Mouse (Mus musculus) limb, embryonic 15.5 days (tissue): ENCODE results near the gene Myo1b. TPM values are rescaled to one million over a fixed set of nuclear protein-coding genes. Genes with fewer than 3 reads are reported as not detected.

ENCODE experiments used
- ATAC-seq: fragments of 200-750 bp; cut with Nextera tagmentation; 2 replicates; pipeline ENCODE4 v1.8.0; 2017; ENCODE audit warnings: low read depth, moderate TSS enrichment; ENCODE audit not compliant: insufficient number of reproducible peaks, low FRiP score, low TSS enrichment
- H3K27ac ChIP-seq: fragments of 300-500 bp; sonication (generic); 2 replicates; pipeline ENCODE4 v1.5.1; 2015; ENCODE audit warnings: moderate library complexity, mild to moderate bottlenecking, inconsistent platforms
- H3K27me3 ChIP-seq: fragments of 300-500 bp; sonication (generic); 2 replicates; pipeline ENCODE4 v1.6.1; 2015; ENCODE audit warnings: inconsistent platforms
- H3K36me3 ChIP-seq: fragments of 300-500 bp; sonication (generic); 2 replicates; pipeline ENCODE4 v1.6.1; 2015; ENCODE audit warnings: inconsistent platforms
- H3K4me1 ChIP-seq: fragments of 300-500 bp; sonication (generic); 2 replicates; pipeline ENCODE4 v1.6.1; 2015; ENCODE audit warnings: inconsistent platforms
- H3K4me2 ChIP-seq: fragments of 300-500 bp; sonication (generic); 2 replicates; pipeline ENCODE4 v1.6.1; 2015; ENCODE audit warnings: mild to moderate bottlenecking, inconsistent platforms
- H3K4me3 ChIP-seq: fragments of 300-500 bp; sonication (generic); 2 replicates; pipeline ENCODE4 v1.5.1; 2015; ENCODE audit warnings: mild to moderate bottlenecking, inconsistent platforms
- H3K9ac ChIP-seq: fragments of 300-500 bp; sonication (generic); 2 replicates; pipeline ENCODE4 v1.6.1; 2015; ENCODE audit warnings: inconsistent platforms
- H3K9me3 ChIP-seq: fragments of 300-500 bp; sonication (generic); 2 replicates; pipeline ENCODE4 v1.6.1; 2016; ENCODE audit warnings: inconsistent platforms
- WGBS: fragments of 180-500 bp; shearing (Covaris S2); methylation state at CpG from one replicate; pipeline ENCODE4 v1.1.7; 2015; 5-methylcytosine and 5-hydroxymethylcytosine counted together
- polyA plus RNA-seq: library from polyadenylated mRNA; unstranded; fragments of >200 nt; fragmentation: Nextera tagmentation; extraction: Ambion mirVana; gene quantifications from 2 replicates; pipeline ENCODE4 v1.2.1, GENCODE M21; 2015

The Myo1b gene
- polyA plus RNA-seq, 1 experiment from 2014 or later: 88.9 TPM

DNA sequence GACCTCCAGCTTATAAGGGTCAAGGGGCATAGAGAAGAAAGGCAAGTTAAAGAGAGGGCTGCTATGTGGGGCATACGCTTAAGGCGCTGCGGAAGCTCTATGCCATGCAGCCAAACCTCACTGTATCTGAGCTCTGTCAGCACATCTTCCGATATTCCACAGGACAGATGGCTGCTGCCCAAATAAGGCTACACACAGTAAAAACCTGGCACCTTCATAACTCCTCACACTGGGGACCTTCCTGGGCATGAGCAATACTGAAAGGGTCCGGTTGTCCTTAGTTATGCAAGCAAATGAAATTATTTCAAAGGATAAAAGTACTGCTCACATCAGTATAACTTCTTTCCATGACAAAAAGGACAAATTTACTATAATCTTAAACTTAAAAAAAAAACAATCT is 150.7 kb downstream of the Myo1b start:
- no peaks in the 10 kb centered on the region for H3K27me3 ChIP-seq

DNA sequence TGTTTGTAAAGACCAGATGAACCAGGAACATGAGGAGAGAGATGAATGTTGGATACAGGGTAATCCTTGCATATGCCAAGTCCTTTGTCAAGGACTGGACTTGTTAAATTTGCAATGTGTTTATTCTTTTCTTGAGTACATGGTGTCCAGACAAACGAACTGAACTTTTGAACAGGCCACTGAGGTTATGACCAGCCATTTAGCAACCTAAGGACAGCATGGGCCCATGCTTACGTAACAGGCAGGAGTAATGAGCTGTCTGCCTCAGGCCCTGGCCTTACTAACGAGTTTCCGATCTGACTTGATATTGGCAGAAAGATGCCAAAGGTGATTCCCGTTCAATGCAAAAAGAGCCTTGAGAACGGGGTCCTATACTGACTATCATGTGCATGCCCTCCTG is 156.2 kb downstream of the Myo1b start:
- H3K27me3 ChIP-seq: no peaks in the 10 kb centered on the region
- H3K9me3 ChIP-seq: no peaks in the 10 kb centered on the region
- H3K4me3 ChIP-seq: no peak overlapping the region
- H3K36me3 ChIP-seq: peaks cover 59% of the 10 kb centered on the region
- H3K27ac ChIP-seq: no peak overlapping the region
- H3K9ac ChIP-seq: no peak overlapping the region
- 59% methylated on average over 6 of the region's 6 CpGs for WGBS
- H3K4me2 ChIP-seq: no peak overlapping the region
- no peaks in the 10 kb centered on the region for H3K4me1 ChIP-seq
- ATAC-seq: no peak

More for the DNA sequence above, 150.7 kb downstream of the Myo1b start:
- WGBS: 88% methylated on average over 5 of the region's 5 CpGs
- ATAC-seq: no peak
- Histone ChIP-seq H3K36me3 (peaks cover 37% of the 10 kb centered on the region), H3K9me3 (no peaks in the 10 kb centered on the region), H3K4me2 (no peak overlapping the region), H3K27ac (no peak overlapping the region), H3K9ac (no peak overlapping the region), H3K4me3 (no peak overlapping the region), H3K4me1 (no peaks in the 10 kb centered on the region)

DNA sequence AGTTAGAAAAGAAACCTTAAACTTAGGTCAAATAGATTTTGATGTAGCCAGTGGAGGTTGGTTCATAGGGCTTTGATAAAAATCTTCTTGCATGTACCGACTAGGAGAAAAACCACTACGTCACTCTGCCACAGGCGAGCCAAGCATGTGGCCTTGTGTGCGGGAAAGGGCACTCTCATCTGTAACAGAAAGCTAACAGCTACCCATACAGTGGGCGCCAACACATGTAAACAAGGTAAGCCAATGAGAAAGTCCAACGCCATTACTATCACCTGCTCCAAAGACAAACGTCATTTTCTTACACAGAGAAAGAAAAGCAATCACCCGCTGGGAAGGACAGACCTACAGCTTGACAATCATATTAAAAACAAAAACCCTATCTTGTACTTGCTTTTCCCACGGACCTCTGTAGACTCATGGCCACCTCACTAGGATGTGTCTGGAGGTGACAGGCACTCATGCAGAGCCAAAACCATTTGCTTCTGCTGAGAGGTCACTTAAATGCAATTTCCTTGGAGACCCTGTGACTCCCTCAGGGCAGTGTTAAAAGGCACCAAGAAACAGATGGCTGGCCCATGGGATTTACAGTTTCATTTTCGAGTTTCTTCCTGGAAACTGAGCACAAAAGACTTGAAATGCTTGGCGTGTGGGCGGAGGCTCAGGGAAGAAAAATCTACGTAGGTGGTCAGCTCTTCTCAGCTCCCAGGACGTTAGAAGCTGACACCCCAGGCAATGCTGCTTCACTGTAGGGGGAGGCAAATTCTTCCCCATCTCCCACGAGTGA is 157.4 kb downstream of the Myo1b start:
- H3K4me1 ChIP-seq: no peaks in the 10 kb centered on the region
- no peak overlapping the region for H3K4me3 ChIP-seq
- no peak overlapping the region for H3K27ac ChIP-seq
- no peak overlapping the region for H3K9ac ChIP-seq
- peaks cover 68% of the 10 kb centered on the region for H3K36me3 ChIP-seq
- ATAC-seq: no peak
- H3K27me3 ChIP-seq: no peaks in the 10 kb centered on the region
- H3K9me3 ChIP-seq: no peaks in the 10 kb centered on the region
- 60% methylated on average over 15 of the region's 15 CpGs for WGBS
- H3K4me2 ChIP-seq: no peak overlapping the region

DNA sequence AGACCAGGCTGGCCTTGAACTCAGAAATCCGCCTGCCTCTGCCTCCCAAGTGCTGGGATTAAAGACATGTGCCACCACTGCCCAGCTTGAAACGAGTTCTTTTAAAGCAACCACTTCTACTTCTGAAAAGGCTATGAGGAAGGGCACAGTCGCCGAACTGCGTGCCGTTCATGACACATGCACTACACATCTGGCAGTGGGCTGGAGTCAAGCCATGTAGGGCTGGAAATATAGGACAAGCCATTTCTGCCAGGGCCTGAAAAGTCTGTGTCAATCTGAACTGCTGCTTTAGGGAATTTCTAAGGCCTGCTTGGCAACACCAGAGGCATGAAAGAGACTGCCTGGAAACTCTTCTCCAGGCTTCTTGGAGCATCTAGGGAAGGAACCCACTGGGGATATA is 162.2 kb downstream of the Myo1b start:
- Histone ChIP-seq H3K36me3 (peaks cover 40% of the 10 kb centered on the region), H3K27me3 (no peaks in the 10 kb centered on the region), H3K4me2 (no peak overlapping the region), H3K27ac (no peak overlapping the region), H3K4me3 (no peak overlapping the region), H3K9ac (no peak overlapping the region), H3K4me1 (no peaks in the 10 kb centered on the region), H3K9me3 (no peaks in the 10 kb centered on the region)
- ATAC-seq: no peak
- 82% methylated on average over 6 of the region's 6 CpGs for WGBS

DNA sequence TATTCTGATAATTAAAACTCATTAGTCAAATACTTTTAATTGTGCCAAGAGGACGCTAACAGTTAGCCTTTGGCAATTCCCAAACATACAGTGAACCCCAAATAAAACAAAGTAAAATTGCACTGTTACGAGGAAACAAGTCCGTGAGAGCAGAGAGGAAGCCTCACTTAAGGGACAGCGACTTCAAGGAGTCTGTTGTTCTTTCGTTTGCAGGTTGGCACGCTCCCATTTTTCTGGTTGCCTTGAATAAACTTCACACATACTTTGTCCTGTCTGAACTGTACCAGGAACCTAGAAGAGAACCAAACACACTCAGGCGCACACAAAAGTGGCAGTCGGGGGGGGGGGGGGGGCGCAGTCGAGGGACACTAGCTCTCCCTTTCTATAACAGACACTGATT is 164.9 kb downstream of the Myo1b start:
- no peak for ATAC-seq
- WGBS: 77% methylated on average over 10 of the region's 10 CpGs
- peaks cover 26% of the 10 kb centered on the region for H3K36me3 ChIP-seq

DNA sequence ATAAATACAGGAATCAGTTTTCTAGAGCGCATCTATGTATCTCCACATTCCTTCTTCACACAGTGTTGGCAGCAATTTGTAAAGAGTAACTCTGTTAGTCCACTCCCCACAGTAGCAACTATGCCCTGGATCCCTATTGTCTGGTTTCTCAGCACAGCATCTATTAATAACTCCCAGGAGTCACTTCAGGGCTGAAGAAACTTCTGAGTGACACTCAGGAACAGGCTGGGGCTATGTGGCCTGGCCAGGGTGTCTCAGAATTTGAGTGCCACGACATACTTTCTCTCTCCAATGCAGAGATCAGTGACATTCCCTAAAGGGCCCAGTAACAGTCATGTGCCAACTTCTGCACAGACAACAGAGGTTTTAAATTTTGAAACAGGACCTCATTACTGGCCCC is 167.6 kb downstream of the Myo1b start:
- no peak overlapping the region for H3K9ac ChIP-seq
- H3K4me1 ChIP-seq: peaks cover 3% of the 10 kb centered on the region
- peaks cover 12% of the 10 kb centered on the region; the same call in 1 of the 2 replicates for H3K36me3 ChIP-seq
- no peak overlapping the region for H3K4me3 ChIP-seq
- whole genome bisulfite sequencing: 83% methylated on average over 2 of the region's 2 CpGs
- no peak for ATAC-seq
- no peak overlapping the region for H3K4me2 ChIP-seq
- H3K27me3 ChIP-seq: no peaks in the 10 kb centered on the region
- H3K27ac ChIP-seq: no peak overlapping the region
- H3K9me3 ChIP-seq: no peaks in the 10 kb centered on the region

More for the DNA sequence above, 164.9 kb downstream of the Myo1b start:
- H3K9ac ChIP-seq: no peak overlapping the region
- H3K4me3 ChIP-seq: no peak overlapping the region
- no peak overlapping the region for H3K4me2 ChIP-seq
- no peak overlapping the region for H3K27ac ChIP-seq
- no peaks in the 10 kb centered on the region for H3K9me3 ChIP-seq
- no peaks in the 10 kb centered on the region for H3K27me3 ChIP-seq
- H3K4me1 ChIP-seq: peaks cover 3% of the 10 kb centered on the region

DNA sequence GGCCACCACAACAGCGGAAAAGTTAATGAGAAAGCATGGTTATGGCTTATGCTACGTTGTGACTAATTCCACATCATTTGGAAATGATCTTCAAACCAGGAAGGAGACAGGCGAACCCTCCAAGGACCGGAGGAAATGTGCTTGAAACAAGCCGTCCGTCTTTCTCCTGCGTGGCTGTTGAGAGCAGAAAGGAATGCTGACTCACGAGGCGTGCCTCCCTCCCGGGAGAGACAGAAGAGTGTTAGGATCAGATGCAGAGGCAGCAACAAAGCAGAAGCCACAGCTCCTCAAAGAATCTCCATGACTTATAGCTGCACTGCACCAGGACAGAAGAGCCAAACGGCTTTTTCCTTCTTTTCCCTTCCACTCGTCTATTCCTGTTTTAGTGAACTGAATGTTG is 168.4 kb downstream of the Myo1b start:
- WGBS: 20% methylated on average over 12 of the region's 12 CpGs
- Histone ChIP-seq H3K27ac (0 out of 2 replicates have a peak overlapping the region, but pooled peaks have one; percentile 27), H3K4me1 (peaks cover 3% of the 10 kb centered on the region), H3K4me3 (no peak overlapping the region), H3K4me2 (no peak overlapping the region), H3K9ac (no peak overlapping the region), H3K36me3 (peaks cover 12% of the 10 kb centered on the region; the same call in 1 of the 2 replicates), H3K9me3 (no peaks in the 10 kb centered on the region), H3K27me3 (no peaks in the 10 kb centered on the region)
- ATAC-seq: no peak

DNA sequence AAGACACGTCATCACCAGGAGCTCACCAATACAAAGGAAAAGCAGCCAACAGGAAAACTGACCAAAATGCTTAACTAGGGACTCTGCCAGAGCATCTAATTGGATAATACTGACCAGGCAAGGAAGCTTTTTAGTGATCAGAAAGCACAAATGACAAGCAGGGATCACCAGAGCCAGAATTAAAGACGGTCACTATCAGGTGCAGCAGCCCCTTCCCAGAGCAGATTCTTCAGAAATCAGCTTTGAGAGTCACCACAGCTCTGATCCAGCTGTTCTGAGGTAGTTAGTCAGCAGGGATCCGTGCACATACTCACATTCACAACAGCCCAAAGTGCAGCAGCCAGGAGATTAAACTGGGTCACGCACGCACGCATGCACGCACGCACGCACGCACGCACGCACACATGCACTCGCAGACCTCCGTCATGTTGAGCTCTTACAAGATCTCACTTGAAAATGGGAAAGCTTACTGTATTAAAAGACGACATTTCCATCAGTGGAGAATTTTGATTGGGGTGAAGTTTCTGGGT is 169.1 kb downstream of the Myo1b start:
- H3K36me3 ChIP-seq: peaks cover 8% of the 10 kb centered on the region; the same call in 1 of the 2 replicates

DNA sequence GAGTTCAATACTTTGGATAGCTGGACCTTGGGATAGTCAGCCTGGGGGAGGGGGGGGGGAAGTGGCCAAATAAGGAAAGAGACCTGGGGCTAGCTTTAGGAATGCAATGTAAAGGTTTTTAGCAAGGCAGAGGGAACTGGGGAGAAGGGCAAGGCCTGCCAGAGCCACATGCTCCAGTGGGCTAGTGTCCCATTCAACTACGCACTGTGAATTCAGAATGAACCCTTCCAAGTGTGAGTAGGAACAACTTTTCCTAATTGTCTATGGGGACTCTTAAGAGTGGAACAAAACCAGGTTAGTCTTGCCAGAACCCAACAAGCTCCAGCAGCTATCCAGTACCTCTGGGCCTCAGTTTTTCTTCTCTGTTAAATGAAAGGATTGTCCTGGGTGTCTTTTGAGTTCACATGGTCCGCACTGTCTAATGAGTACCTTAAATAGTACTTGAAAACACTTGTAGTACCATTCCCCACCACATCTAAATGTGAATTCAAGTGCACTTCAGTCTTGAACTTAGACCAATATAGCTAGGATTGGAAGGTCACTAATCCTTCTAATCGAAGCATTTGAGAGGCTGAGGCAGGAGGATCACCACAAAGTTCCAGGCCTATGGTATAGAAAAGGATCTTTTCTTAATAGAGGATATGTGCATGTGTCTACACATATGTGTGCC is 172.0 kb downstream of the Myo1b start:
- WGBS: 92% methylated on average over 3 of the region's 3 CpGs
- H3K27me3 ChIP-seq: no peaks in the 10 kb centered on the region
- no peak overlapping the region for H3K4me2 ChIP-seq
- no peak overlapping the region for H3K27ac ChIP-seq
- H3K4me3 ChIP-seq: no peak overlapping the region
- peaks cover 8% of the 10 kb centered on the region; the same call in 1 of the 2 replicates for H3K36me3 ChIP-seq
- ATAC-seq: no peak
- no peak overlapping the region for H3K9ac ChIP-seq
- H3K9me3 ChIP-seq: no peaks in the 10 kb centered on the region
- H3K4me1 ChIP-seq: peaks cover 3% of the 10 kb centered on the region

More for the DNA sequence above, 169.1 kb downstream of the Myo1b start:
- no peak overlapping the region for H3K4me2 ChIP-seq
- WGBS: 91% methylated on average over 15 of the region's 15 CpGs
- peaks cover 3% of the 10 kb centered on the region for H3K4me1 ChIP-seq
- H3K9me3 ChIP-seq: no peaks in the 10 kb centered on the region
- ATAC-seq: no peak
- no peaks in the 10 kb centered on the region for H3K27me3 ChIP-seq
- H3K4me3 ChIP-seq: no peak overlapping the region
- no peak overlapping the region for H3K27ac ChIP-seq
- no peak overlapping the region for H3K9ac ChIP-seq

DNA sequence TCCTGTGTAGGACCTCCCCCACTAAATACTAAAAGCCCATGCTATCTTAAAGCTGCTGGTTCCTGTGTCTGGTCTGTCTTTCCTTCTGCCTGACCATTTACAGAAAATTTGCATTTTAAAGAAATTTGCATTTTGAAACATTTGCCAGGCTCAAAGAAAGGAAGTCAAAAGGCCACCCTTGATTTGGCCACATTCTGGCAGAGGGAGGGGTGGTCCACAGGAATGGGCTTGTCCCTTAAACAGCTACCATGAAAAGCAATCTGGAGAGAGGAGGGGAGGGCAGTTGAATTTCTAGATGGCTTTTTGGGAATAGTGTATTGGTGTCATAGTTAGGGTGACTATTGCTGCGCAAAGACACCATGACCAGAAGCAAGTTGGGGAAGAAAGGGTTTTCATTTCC is 173.3 kb downstream of the Myo1b start:
- 100% methylated on average over 1 of the region's 1 CpGs for WGBS
- H3K4me1 ChIP-seq: peaks cover 2% of the 10 kb centered on the region
- ATAC-seq: no peak

DNA sequence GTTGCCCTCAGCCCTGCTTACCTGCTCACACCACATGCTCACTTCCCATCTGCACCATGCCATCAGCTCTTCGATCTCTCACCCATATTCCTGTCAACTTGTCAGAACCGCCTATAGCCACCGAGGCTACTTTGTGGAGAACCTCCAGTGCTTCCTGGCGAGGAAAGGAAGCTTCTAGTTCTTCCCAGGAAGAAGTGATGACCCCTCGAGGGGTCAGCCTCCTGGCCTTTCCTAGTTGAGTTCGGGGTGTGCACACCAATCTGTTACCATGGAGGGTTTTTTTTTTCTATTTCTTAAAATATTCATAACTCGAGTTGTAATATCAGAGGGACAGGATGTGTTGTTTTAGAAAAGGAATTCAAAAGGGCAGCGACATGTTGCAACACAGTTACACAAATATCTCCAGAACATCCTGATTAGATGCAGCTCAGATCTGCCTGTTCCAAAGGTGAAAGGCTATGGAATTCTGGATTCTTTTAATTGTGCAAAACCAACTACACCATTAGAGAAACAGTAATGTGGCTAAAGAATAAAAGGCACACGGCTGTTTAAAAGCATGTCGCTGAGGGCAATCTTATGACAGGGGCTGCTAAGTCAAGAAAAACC is 175.1 kb downstream of the Myo1b start:
- Histone ChIP-seq H3K36me3 (peaks cover 8% of the 10 kb centered on the region; the same call in 1 of the 2 replicates), H3K9me3 (no peaks in the 10 kb centered on the region), H3K27me3 (no peaks in the 10 kb centered on the region), H3K4me3 (no peak overlapping the region), H3K4me2 (no peak overlapping the region), H3K9ac (no peak overlapping the region), H3K4me1 (no peaks in the 10 kb centered on the region), H3K27ac (no peak overlapping the region)
- whole genome bisulfite sequencing: 83% methylated on average over 10 of the region's 10 CpGs
- ATAC-seq: no peak

More for the DNA sequence above, 173.3 kb downstream of the Myo1b start:
- no peak overlapping the region for H3K9ac ChIP-seq
- no peak overlapping the region for H3K4me2 ChIP-seq
- H3K36me3 ChIP-seq: peaks cover 8% of the 10 kb centered on the region; the same call in 1 of the 2 replicates
- no peaks in the 10 kb centered on the region for H3K9me3 ChIP-seq
- no peak overlapping the region for H3K4me3 ChIP-seq
- no peak overlapping the region for H3K27ac ChIP-seq
- H3K27me3 ChIP-seq: no peaks in the 10 kb centered on the region
